Mouse (Mus musculus) cortical plate, adult 2 months (tissue): ENCODE data around the gene Rabggtb. TPM values are rescaled to one million over a fixed set of nuclear protein-coding genes. Genes with fewer than 3 reads are reported as not detected.

Experiments
- H3K27ac ChIP-seq: fragments of 200-500 bp; 2 replicates; pipeline ENCODE4 v1.5.1; 2012; ENCODE audit warnings: low read length, control low read depth, inconsistent platforms; ENCODE audit not compliant: insufficient read depth
- H3K4me1 ChIP-seq: fragments of 200-500 bp; 2 replicates; pipeline ENCODE4 v1.6.1; 2011; ENCODE audit warnings: low read length; ENCODE audit not compliant: control insufficient read depth, insufficient read depth
- H3K4me3 ChIP-seq: fragments of 200-500 bp; 2 replicates; pipeline ENCODE4 v1.5.1; 2011; ENCODE audit warnings: mild to moderate bottlenecking, low read length, control low read depth; ENCODE audit not compliant: insufficient read depth
- CTCF ChIP-seq: fragments of 200-500 bp; IDR thresholded peaks from 2 replicates; pipeline ENCODE4 v1.5.1; 2011; ENCODE audit warnings: mild to moderate bottlenecking, control low read depth, low read length; ENCODE audit not compliant: insufficient read depth; ENCODE audit errors: extremely low read depth
- POLR2A ChIP-seq: fragments of 200-500 bp; IDR thresholded peaks from 2 replicates; pipeline ENCODE4 v1.6.1; 2011; ENCODE audit warnings: mild to moderate bottlenecking, low read length, control low read depth; ENCODE audit not compliant: insufficient read depth; ENCODE audit errors: extremely low read depth
- polyA plus RNA-seq: library from polyadenylated mRNA; depleted of rRNA; stranded (reverse); fragments of >200 nt; gene quantifications from 2 replicates; pipeline ENCODE4 v1.2.3, GENCODE M21; 2012; rRNA removed

Rabggtb gene
- 64.9 and 65.0 TPM in 2 replicates for polyA plus RNA-seq

- no peak for TF ChIP-seq CTCF
- peak; percentile 96 for TF ChIP-seq POLR2A
- peak within 1 kb of the TSS; percentile 51 for H3K4me3 ChIP-seq
- H3K4me1 ChIP-seq: peaks cover 10% of the 10 kb centered on the region
Measured at GRCm38 (mm10) chr3:153912546-153913509, at the start of gene Rabggtb. Gene Rabggtb (minus strand): TSS chr3:153913009.

GRCm38 (mm10) chr3:153961632-153962389 is 49.0 kb upstream of the Rabggtb start:
- TF ChIP-seq POLR2A (no peak), CTCF (peak; percentile 46)
- no peaks in the 10 kb centered on the region for H3K4me1 ChIP-seq
- no peak overlapping the region for H3K27ac ChIP-seq
- H3K4me3 ChIP-seq: no peak overlapping the region

More at GRCm38 (mm10) chr3:153912546-153913509, at the start of gene Rabggtb:
- H3K27ac ChIP-seq: peak within 1 kb of the TSS; percentile 92

GRCm38 (mm10) chr3:153960884-153961283 is 48.1 kb upstream of the Rabggtb start:
- H3K27ac ChIP-seq: no peak overlapping the region
- no peak overlapping the region for H3K4me3 ChIP-seq
- no peak for TF ChIP-seq POLR2A
- H3K4me1 ChIP-seq: no peaks in the 10 kb centered on the region

- TF ChIP-seq CTCF (no peak), POLR2A (no peak)
- H3K4me1 ChIP-seq: no peaks in the 10 kb centered on the region
- H3K27ac ChIP-seq: no peak overlapping the region
Measured at GRCm38 (mm10) chr3:153959731-153960207, 47.0 kb upstream of the Rabggtb start.

GRCm38 (mm10) chr3:153959035-153959730 is 46.4 kb upstream of the Rabggtb start:
- Histone ChIP-seq H3K4me1 (no peaks in the 10 kb centered on the region), H3K27ac (no peak overlapping the region), H3K4me3 (no peak overlapping the region)
- TF ChIP-seq CTCF: peak; percentile 68; the same call in 1 of the 2 replicates
- no peak for TF ChIP-seq POLR2A

More at GRCm38 (mm10) chr3:153959731-153960207, 47.0 kb upstream of the Rabggtb start:
- H3K4me3 ChIP-seq: no peak overlapping the region

GRCm38 (mm10) chr3:153957916-153958315 is 45.1 kb upstream of the Rabggtb start:
- TF ChIP-seq POLR2A: no peak
- Histone ChIP-seq H3K4me3 (no peak overlapping the region), H3K4me1 (no peaks in the 10 kb centered on the region), H3K27ac (no peak overlapping the region)

GRCm38 (mm10) chr3:153948176-153948575 is 35.4 kb upstream of the Rabggtb start:
- no peaks in the 10 kb centered on the region; the same call in 1 of the 2 replicates for H3K4me1 ChIP-seq
- TF ChIP-seq CTCF (no peak), POLR2A (no peak)
- H3K4me3 ChIP-seq: no peak overlapping the region
- H3K27ac ChIP-seq: no peak overlapping the region

- Histone ChIP-seq H3K4me1 (no peaks in the 10 kb centered on the region; the same call in 1 of the 2 replicates), H3K4me3 (no peak overlapping the region), H3K27ac (no peak overlapping the region)
- TF ChIP-seq POLR2A (no peak), CTCF (no peak)
Measured at GRCm38 (mm10) chr3:153947271-153947670, 34.5 kb upstream of the Rabggtb start.
